Mouse (Mus musculus): ENCODE measurements at regions not wholly inside any gene's neighbourhood (a gene's known extent, or its start where the extent isn't known, plus 50 kb on each side); places are given as distances from the start of the nearest gene placed in this dataset.

GRCm38 (mm10) chr5:33512253-33512884 is 78.6 kb upstream of the Nkx1-1 start:
- TF ChIP-seq CHD2 (IDR thresholded peaks at IDR 0.05; ENCODE audit: low read depth, low read length) (no peak), ZC3H11A (IDR thresholded peaks at IDR 0.05; ENCODE audit: borderline replicate concordance, low read depth, low read length) (no peak), HCFC1 (IDR thresholded peaks at IDR 0.05; ENCODE audit: borderline replicate concordance, insufficient read depth, low read length) (no peak), MAFK (IDR thresholded peaks at IDR 0.05; ENCODE audit: insufficient read depth, low read depth, low read length) (no peak)
